Mouse (Mus musculus) testis, adult 2 months (tissue): Measurements from ENCODE around the gene Rex1bd. TPM values are rescaled to one million over a fixed set of nuclear protein-coding genes. Genes with fewer than 3 reads are reported as not detected.

Experiments
- H3K27ac ChIP-seq: fragments of 200-500 bp; 2 replicates; pipeline ENCODE4 v1.5.1; 2012; ENCODE audit warnings: low read depth, low read length; ENCODE audit not compliant: control insufficient read depth, insufficient read depth
- H3K27me3 ChIP-seq: fragments of 200-500 bp; 2 replicates; pipeline ENCODE4 v1.6.1; 2012; ENCODE audit warnings: mild to moderate bottlenecking, low read length, moderate library complexity; ENCODE audit not compliant: control insufficient read depth, insufficient read depth
- H3K36me3 ChIP-seq: fragments of 200-500 bp; 2 replicates; pipeline ENCODE4 v1.6.1; 2012; ENCODE audit warnings: mild to moderate bottlenecking, low read length; ENCODE audit not compliant: control insufficient read depth, insufficient read depth
- H3K4me1 ChIP-seq: fragments of 200-500 bp; 2 replicates; pipeline ENCODE4 v1.6.1; 2012; ENCODE audit warnings: low read length; ENCODE audit not compliant: control insufficient read depth, insufficient read depth
- H3K4me3 ChIP-seq: fragments of 200-500 bp; 2 replicates; pipeline ENCODE4 v1.5.1; 2012; ENCODE audit warnings: low read depth, mild to moderate bottlenecking, low read length, moderate library complexity, mixed read lengths; ENCODE audit not compliant: control insufficient read depth
- CTCF ChIP-seq: fragments of 200-500 bp; IDR thresholded peaks from 2 replicates; pipeline ENCODE4 v1.5.1; 2012; ENCODE audit warnings: low read depth, mild to moderate bottlenecking, inconsistent platforms, low read length, moderate library complexity; ENCODE audit not compliant: control insufficient read depth, insufficient read depth, insufficient replicate concordance
- POLR2A ChIP-seq: fragments of 200-500 bp; IDR thresholded peaks from 2 replicates; pipeline ENCODE4 v1.6.1; 2012; ENCODE audit warnings: low read depth, mild to moderate bottlenecking, inconsistent platforms, low read length, moderate library complexity; ENCODE audit not compliant: control insufficient read depth
- polyA plus RNA-seq: library from polyadenylated mRNA; depleted of rRNA; stranded (reverse); fragments of >200 nt; gene quantifications from 2 replicates; pipeline ENCODE4 v1.2.3, GENCODE M21; 2012

Gene Rex1bd
- polyA plus RNA-seq, 1 experiment = 23.9 TPM

GRCm38 (mm10) chr8:70490880-70491495 lies 15.6 kb downstream of the Rex1bd start:
- no peak for TF ChIP-seq POLR2A
- H3K4me3 ChIP-seq = peak overlapping the region; percentile 54
- H3K27me3 ChIP-seq = peaks cover 3% of the 10 kb centered on the region
- H3K4me1 ChIP-seq = peaks cover 62% of the 10 kb centered on the region
- H3K36me3 ChIP-seq = no peaks in the 10 kb centered on the region
- no peak overlapping the region; the same call in 1 of the 2 replicates for H3K27ac ChIP-seq

- no peak for TF ChIP-seq POLR2A
- TF ChIP-seq CTCF = no peak
- Histone ChIP-seq H3K4me1 (peaks cover 59% of the 10 kb centered on the region), H3K4me3 (peak overlapping the region; percentile 54), H3K27ac (no peak overlapping the region), H3K27me3 (peaks cover 3% of the 10 kb centered on the region), H3K36me3 (no peaks in the 10 kb centered on the region)
Measured at GRCm38 (mm10) chr8:70490061-70490879, 16.3 kb downstream of the Rex1bd start.

GRCm38 (mm10) chr8:70489576-70489975 lies 17.0 kb downstream of the Rex1bd start:
- Histone ChIP-seq H3K27ac (no peak overlapping the region), H3K36me3 (no peaks in the 10 kb centered on the region), H3K4me1 (peaks cover 52% of the 10 kb centered on the region), H3K27me3 (peaks cover 3% of the 10 kb centered on the region), H3K4me3 (peak overlapping the region; percentile 83)
- TF ChIP-seq CTCF (no peak), POLR2A (no peak)

GRCm38 (mm10) chr8:70488931-70489470 lies 17.6 kb downstream of the Rex1bd start:
- peaks cover 3% of the 10 kb centered on the region for H3K27me3 ChIP-seq
- no peak; the same call in 1 of the 2 replicates for TF ChIP-seq POLR2A
- no peak for TF ChIP-seq CTCF
- H3K4me1 ChIP-seq = peaks cover 51% of the 10 kb centered on the region
- no peaks in the 10 kb centered on the region for H3K36me3 ChIP-seq
- H3K4me3 ChIP-seq = peak overlapping the region; percentile 83
- peak overlapping the region; percentile 14 for H3K27ac ChIP-seq

GRCm38 (mm10) chr8:70487993-70488796 lies 18.4 kb downstream of the Rex1bd start:
- no peak for TF ChIP-seq CTCF
- no peak; the same call in 1 of the 2 replicates for TF ChIP-seq POLR2A
- H3K4me1 ChIP-seq = peaks cover 46% of the 10 kb centered on the region
- peak overlapping the region; percentile 86 for H3K27ac ChIP-seq
- peaks cover 3% of the 10 kb centered on the region for H3K27me3 ChIP-seq
- no peaks in the 10 kb centered on the region for H3K36me3 ChIP-seq
- H3K4me3 ChIP-seq = peak overlapping the region; percentile 83

GRCm38 (mm10) chr8:70486941-70487520 lies 19.5 kb downstream of the Rex1bd start, which contains the start of gene Tmem59l:
Tmem59l (minus strand) TSS chr8:70487358.
- Histone ChIP-seq H3K36me3 (no peaks in the 10 kb centered on the region), H3K27ac (peak within 1 kb of the TSS; percentile 86), H3K4me1 (peaks cover 40% of the 10 kb centered on the region), H3K4me3 (peak within 1 kb of the TSS; percentile 83), H3K27me3 (peaks cover 3% of the 10 kb centered on the region)
- TF ChIP-seq POLR2A (no peak; the same call in 1 of the 2 replicates), CTCF (no peak)
